Mouse (Mus musculus) gonadal fat pad, adult 2 months (tissue): Measurements from ENCODE around the gene Fam89b. TPM values are rescaled to one million over a fixed set of nuclear protein-coding genes. Genes with fewer than 3 reads are reported as not detected.

Experiments used
- DNase-seq: peaks from one replicate; pipeline ENCODE4 v3.0.0-alpha.2; 2012; ENCODE audit warnings: low read depth
- polyA plus RNA-seq: library from polyadenylated mRNA; depleted of rRNA; stranded (reverse); fragments of >200 nt; gene quantifications from 2 replicates; pipeline ENCODE4 v1.2.3, GENCODE M21; 2012; rRNA removed

Gene Fam89b
- 160 and 194 TPM in 2 replicates for polyA plus RNA-seq

- no peak for DNase-seq
Measured at GRCm38 (mm10) chr19:5729444-5729815, at the start of gene Fam89b. TSS of gene Fam89b (minus strand) at chr19:5729653.

GRCm38 (mm10) chr19:5778312-5778711 lies 48.9 kb upstream of the Fam89b start:
- DNase-seq, result no peak

- no peak for DNase-seq
Measured at GRCm38 (mm10) chr19:5777387-5778032, 48.1 kb upstream of the Fam89b start.

- no peak for DNase-seq
Measured at GRCm38 (mm10) chr19:5770925-5771860, 41.7 kb upstream of the Fam89b start, which contains the start of gene Scyl1. TSS of gene Scyl1 (minus strand) at chr19:5771419.

- DNase-seq, result no peak
Measured at GRCm38 (mm10) chr19:5770311-5770710, 40.9 kb upstream of the Fam89b start.

- DNase-seq, result no peak
Measured at GRCm38 (mm10) chr19:5767271-5767670, 37.8 kb upstream of the Fam89b start.

GRCm38 (mm10) chr19:5763163-5763562 lies 33.7 kb upstream of the Fam89b start:
- DNase-seq, result no peak

GRCm38 (mm10) chr19:5758878-5759403 lies 29.5 kb upstream of the Fam89b start:
- no peak for DNase-seq

GRCm38 (mm10) chr19:5756991-5757636 lies 27.7 kb upstream of the Fam89b start:
- DNase-seq, result no peak

- DNase-seq, result no peak
Measured at GRCm38 (mm10) chr19:5756321-5756985, 27.0 kb upstream of the Fam89b start.

GRCm38 (mm10) chr19:5751742-5752141 lies 22.3 kb upstream of the Fam89b start:
- DNase-seq, result no peak

- no peak for DNase-seq
Measured at GRCm38 (mm10) chr19:5750951-5751350, 21.5 kb upstream of the Fam89b start.

- no peak for DNase-seq
Measured at GRCm38 (mm10) chr19:5749476-5749875, 20.0 kb upstream of the Fam89b start.

GRCm38 (mm10) chr19:5746907-5747363 lies 17.5 kb upstream of the Fam89b start:
- DNase-seq, result no peak

GRCm38 (mm10) chr19:5745756-5746710 lies 16.6 kb upstream of the Fam89b start:
- no peak for DNase-seq

GRCm38 (mm10) chr19:5743576-5743975 lies 14.1 kb upstream of the Fam89b start:
- DNase-seq, result no peak

- no peak for DNase-seq
Measured at GRCm38 (mm10) chr19:5742241-5742641, 12.8 kb upstream of the Fam89b start.

GRCm38 (mm10) chr19:5741641-5742240 lies 12.3 kb upstream of the Fam89b start:
- no peak for DNase-seq

GRCm38 (mm10) chr19:5740320-5741317 lies 11.2 kb upstream of the Fam89b start, which contains the start of gene Ltbp3:
TSS of gene Ltbp3 (plus strand) at chr19:5740904.
- no peak for DNase-seq
